11 mouse cellular contexts compared by ENCODE assay signal in genomic region chr10:4053278-4054061, GRCm38 (mm10).
DNase-seq lines count a peak whose midpoint lies in the region; ATAC-seq and TF ChIP-seq lines count a peak whose summit lies in the region.
"Had no signal": no experiment of that assay in that cellular context is flagged by ENCODE, and none has a peak within 500 bp of the region (broad histone marks: within the 10 kb centered on the region; RNA-seq: fewer than 3 reads in every experiment).

No protein-coding gene starts in this region.

- TF ChIP-seq CTCF in forebrain, postnatal 0 days (IDR thresholded peaks at IDR 0.05; ENCODE audit: low read depth), result no peak

- no peak overlapping the region for H3K4me2 ChIP-seq in hindbrain, embryonic 12.5 days (replicated peaks)
- no peak overlapping the region for H3K4me2 ChIP-seq in forebrain, postnatal 0 days (ENCODE audit: low read depth)

- H3K9ac ChIP-seq in hindbrain, embryonic 12.5 days, result no peak overlapping the region
- H3K9ac ChIP-seq in forebrain, postnatal 0 days, result no peak overlapping the region

- no peak overlapping the region for H3K4me3 ChIP-seq in hindbrain, embryonic 10.5 days
- no peak overlapping the region for H3K4me3 ChIP-seq in hindbrain, embryonic 12.5 days
- no peak overlapping the region for H3K4me3 ChIP-seq in forebrain, postnatal 0 days (ENCODE audit: low read depth, low read length)
- H3K4me3 ChIP-seq: layer of hippocampus, adult 2 months had no signal

- ATAC-seq in hindbrain, embryonic 12.5 days (ENCODE audit: low FRiP score), result no peak
- ATAC-seq in erythroblast, adult 5-6 weeks (replicated peaks; ENCODE audit: low FRiP score, poor library complexity, severe bottlenecking), result no peak
- no peak for ATAC-seq in forebrain, postnatal 0 days

- no peak overlapping the region; the same call in 1 of the 2 replicates for H3K27ac ChIP-seq in hindbrain, embryonic 10.5 days
- H3K27ac ChIP-seq in hindbrain, embryonic 12.5 days, result no peak overlapping the region
- H3K27ac ChIP-seq in forebrain, postnatal 0 days (ENCODE audit: low read depth, low read length), result no peak overlapping the region
- H3K27ac ChIP-seq: layer of hippocampus, adult 2 months; macrophage had no signal

- peak; percentile 18 for DNase-seq in hindbrain, embryonic 10.5 days (ENCODE audit: low spot score)
- peak; percentile 93 for DNase-seq in cerebellum, adult 11-12 months
- DNase-seq in heart, postnatal 4 days, result peak; percentile 33
- peak; percentile 75 to 84 for DNase-seq in kidney, postnatal 4 days
- no peak for DNase-seq in frontal cortex, postnatal 25 days (ENCODE audit: low spot score in 2 of 2)
- DNase-seq in forebrain, postnatal 0 days, result no peak
- DNase-seq: right cerebral cortex, postnatal 25 days had no signal

- H3K9me3 ChIP-seq in hindbrain, embryonic 10.5 days, result no peaks in the 10 kb centered on the region
- H3K9me3 ChIP-seq in hindbrain, embryonic 12.5 days (replicated peaks), result no peaks in the 10 kb centered on the region
- no peaks in the 10 kb centered on the region for H3K9me3 ChIP-seq in forebrain, postnatal 0 days (ENCODE audit: low read length)

- H3K27me3 ChIP-seq in hindbrain, embryonic 10.5 days (ENCODE audit: insufficient read depth, poor library complexity, severe bottlenecking), result no peaks in the 10 kb centered on the region
- H3K27me3 ChIP-seq in hindbrain, embryonic 12.5 days, result no peaks in the 10 kb centered on the region
- H3K27me3 ChIP-seq in forebrain, postnatal 0 days (ENCODE audit: insufficient read depth, low read length), result no peaks in the 10 kb centered on the region

- 81% methylated on average over 19 of the region's 19 CpGs for WGBS in hindbrain, embryonic 10.5 days
- 67% methylated on average over 19 of the region's 19 CpGs for WGBS in hindbrain, embryonic 12.5 days
- 80% methylated on average over 19 of the region's 19 CpGs for WGBS in forebrain, postnatal 0 days

- no peaks in the 10 kb centered on the region; the same call in 1 of the 2 replicates for H3K4me1 ChIP-seq in hindbrain, embryonic 10.5 days (replicated peaks)
- peaks cover 7% of the 10 kb centered on the region for H3K4me1 ChIP-seq in hindbrain, embryonic 12.5 days
- H3K4me1 ChIP-seq in forebrain, postnatal 0 days (ENCODE audit: insufficient read depth), result no peaks in the 10 kb centered on the region

- peaks cover 15% of the 10 kb centered on the region for H3K36me3 ChIP-seq in hindbrain, embryonic 10.5 days
- H3K36me3 ChIP-seq in hindbrain, embryonic 12.5 days, result no peaks in the 10 kb centered on the region
- no peaks in the 10 kb centered on the region for H3K36me3 ChIP-seq in forebrain, postnatal 0 days (ENCODE audit: insufficient read depth)

Comparison
In these comparisons a context has a peak if more than half of its experiments do, and no peak if none do; other contexts are left out.
1. DNase-seq: peak in hindbrain, embryonic 10.5 days (single experiment), cerebellum, adult 11-12 months (single experiment), heart, postnatal 4 days (single experiment) and kidney, postnatal 4 days (2 of 2); none in frontal cortex, postnatal 25 days (0 of 2) and forebrain, postnatal 0 days (single experiment).